Mouse (Mus musculus) MEL (cell line): ENCODE results near the gene Vsig10. TPM values are rescaled to one million over a fixed set of nuclear protein-coding genes. Genes with fewer than 3 reads are reported as not detected.

Experiments used
- DNase-seq: peaks from one replicate; pipeline ENCODE4 v3.0.0; 2011; ENCODE audit warnings: low read depth, low spot score
- H3K27ac ChIP-seq: 2 replicates; pipeline ENCODE4 v1.5.1; 2012; ENCODE audit warnings: low read depth, mild to moderate bottlenecking, control low read depth, low read length, moderate library complexity; ENCODE audit not compliant: control insufficient read depth
- H3K27me3 ChIP-seq, 2 experiments: fragments of 150-350 bp in 1 of 2; sonication (generic) in 1 of 2; 2 replicates each; pipeline ENCODE4 v1.6.1; 2012; ENCODE audit warnings: low read length in 2 of 2, mild to moderate bottlenecking in 2 of 2, improper control_type of control experiment in 1 of 2, moderate library complexity in 1 of 2; ENCODE audit not compliant: insufficient read depth in 2 of 2, control insufficient read depth in 1 of 2
- H3K36me3 ChIP-seq, 2 experiments: 2 replicates each; pipeline ENCODE4 v1.6.1; 2012 to 2014; ENCODE audit warnings: low read length in 2 of 2, improper control_type of control experiment in 1 of 2, inconsistent platforms in 1 of 2, mild to moderate bottlenecking in 1 of 2; ENCODE audit not compliant: insufficient read depth in 2 of 2, control insufficient read depth in 1 of 2
- H3K4me1 ChIP-seq, 2 experiments: fragments of 150-350 bp in 1 of 2; sonication (generic) in 1 of 2; 2 replicates each; pipeline ENCODE4 v1.6.1; 2012; ENCODE audit warnings: low read length in 2 of 2, improper control_type of control experiment in 1 of 2, mild to moderate bottlenecking in 1 of 2; ENCODE audit not compliant: insufficient read depth in 2 of 2, control insufficient read depth in 1 of 2
- H3K4me3 ChIP-seq, 2 experiments: fragments of 150-350 bp in 1 of 2; sonication (generic) in 1 of 2; 2 replicates each; pipeline ENCODE4 v1.5.1; 2012; ENCODE audit warnings: low read depth in 2 of 2, low read length in 2 of 2, mild to moderate bottlenecking in 2 of 2, moderate library complexity in 2 of 2, control low read depth in 1 of 2, improper control_type of control experiment in 1 of 2; ENCODE audit not compliant: control insufficient read depth in 1 of 2, insufficient read depth in 1 of 2
- H3K79me2 ChIP-seq: 2 replicates; pipeline ENCODE4 v1.6.1; 2012; ENCODE audit warnings: mild to moderate bottlenecking, low read length, moderate library complexity; ENCODE audit not compliant: control insufficient read depth, poor library complexity, insufficient read depth
- H3K9ac ChIP-seq: 2 replicates; pipeline ENCODE4 v1.6.1; 2012; ENCODE audit warnings: low read depth, mild to moderate bottlenecking, control low read depth, low read length, moderate library complexity; ENCODE audit not compliant: control insufficient read depth, poor library complexity, severe bottlenecking
- H3K9me3 ChIP-seq: fragments of 150-350 bp; sonication (generic); replicated peaks from 2 replicates; pipeline ENCODE4 v1.6.1; 2012; ENCODE audit warnings: mild to moderate bottlenecking, low read length, improper control_type of control experiment, moderate library complexity; ENCODE audit not compliant: insufficient read depth
- CHD2 ChIP-seq: IDR thresholded peaks from 2 replicates; pipeline ENCODE4 v1.6.1; 2011; ENCODE audit warnings: low read length, improper control_type of control experiment
- E2F4 ChIP-seq: IDR thresholded peaks from 2 replicates; pipeline ENCODE4 v1.6.1; 2011; ENCODE audit warnings: low read depth, low read length, improper control_type of control experiment, borderline replicate concordance
- EP300 ChIP-seq, 2 experiments: IDR thresholded peaks; 2 replicates each; pipeline ENCODE4 v1.6.1; 2011; ENCODE audit warnings: improper control_type of control experiment in 2 of 2, low read length in 2 of 2, low read depth in 1 of 2, mild to moderate bottlenecking in 1 of 2
- GABPA ChIP-seq: IDR thresholded peaks from 2 replicates; pipeline ENCODE4 v1.6.1; 2012; ENCODE audit warnings: low read depth, mild to moderate bottlenecking, inconsistent platforms, low read length, improper control_type of control experiment, moderate library complexity
- JUND ChIP-seq: IDR thresholded peaks from 2 replicates; pipeline ENCODE4 v1.6.1; 2011; ENCODE audit warnings: low read depth, mild to moderate bottlenecking, improper control_type of control experiment, low read length
- MAX ChIP-seq: IDR thresholded peaks from 2 replicates; pipeline ENCODE4 v1.6.1; 2011; ENCODE audit warnings: low read length, improper control_type of control experiment
- MXI1 ChIP-seq: IDR thresholded peaks from 2 replicates; pipeline ENCODE4 v1.6.1; 2011; ENCODE audit warnings: mild to moderate bottlenecking, low read depth, low read length, improper control_type of control experiment
- MYB ChIP-seq: IDR thresholded peaks from 2 replicates; pipeline ENCODE4 v1.6.1; 2011; ENCODE audit warnings: mild to moderate bottlenecking, low read depth, low read length, improper control_type of control experiment
- NELFE ChIP-seq: IDR thresholded peaks from 2 replicates; pipeline ENCODE4 v1.6.1; 2011; ENCODE audit warnings: low read depth, low read length, improper control_type of control experiment
- NRF1 ChIP-seq: IDR thresholded peaks from 2 replicates; pipeline ENCODE4 v1.6.1; 2014; ENCODE audit warnings: low read depth, mild to moderate bottlenecking, inconsistent platforms, low read length, improper control_type of control experiment, moderate library complexity; ENCODE audit not compliant: poor library complexity, insufficient read depth, severe bottlenecking
- POLR2A ChIP-seq, 2 experiments: IDR thresholded peaks; 2 replicates each; pipeline ENCODE4 v1.6.1; 2011 to 2012; ENCODE audit warnings: low read length in 2 of 2, mild to moderate bottlenecking in 2 of 2, control low read depth in 1 of 2, improper control_type of control experiment in 1 of 2, low read depth in 1 of 2, moderate library complexity in 1 of 2; ENCODE audit not compliant: control insufficient read depth in 1 of 2, insufficient read depth in 1 of 2, poor library complexity in 1 of 2
- POLR2AphosphoS5 ChIP-seq: IDR thresholded peaks from 2 replicates; pipeline ENCODE4 v1.6.1; 2012; ENCODE audit warnings: low read depth, borderline replicate concordance, mild to moderate bottlenecking, inconsistent platforms, low read length, moderate library complexity, mixed read lengths
- RCOR1 ChIP-seq: IDR thresholded peaks from 2 replicates; pipeline ENCODE4 v1.6.1; 2012; ENCODE audit warnings: low read depth, mild to moderate bottlenecking, inconsistent platforms, low read length, improper control_type of control experiment
- TCF12 ChIP-seq: IDR thresholded peaks from 2 replicates; pipeline ENCODE4 v1.6.1; 2014; ENCODE audit warnings: low read depth, mild to moderate bottlenecking, inconsistent platforms, low read length, improper control_type of control experiment, moderate library complexity
- ZKSCAN1 ChIP-seq: IDR thresholded peaks from 2 replicates; pipeline ENCODE4 v1.6.1; 2012; ENCODE audit warnings: low read depth, mild to moderate bottlenecking, inconsistent platforms, low read length, improper control_type of control experiment, moderate library complexity
- polyA plus RNA-seq, 2 experiments: library from polyadenylated mRNA; stranded (reverse) in 1 of 2; unstranded in 1 of 2; fragments of >175 nt in 1 of 2; fragments of >200 nt in 1 of 2; gene quantifications; 2 replicates each; pipeline versions ENCODE4 v1.2.1 to v1.2.4; 2012; ENCODE audit warnings: low replicate concordance in 2 of 2, low read depth in 1 of 2; ENCODE audit not compliant: insufficient read length in 2 of 2, insufficient read depth in 1 of 2, missing spikeins in 1 of 2
- total RNA-seq: library from RNA; depleted of rRNA; stranded (reverse); fragments of 300-350 nt; gene quantifications from 2 replicates; pipeline ENCODE4 v1.2.3, GENCODE M21; 2012

Gene Vsig10
- total and polyA plus RNA-seq, 3 experiments: 5.3 to 8.9 TPM; not detected in 1

GRCm38 (mm10) chr5:117295011-117295410, 23.9 kb upstream of the Vsig10 start:
- Histone ChIP-seq H3K79me2 (no peaks in the 10 kb centered on the region), H3K9ac (no peak overlapping the region), H3K9me3 (no peaks in the 10 kb centered on the region), H3K36me3 (no peaks in the 10 kb centered on the region), H3K27ac (no peak overlapping the region), H3K27me3 (no peaks in the 10 kb centered on the region), H3K4me3 (no peak overlapping the region), H3K4me1 (no peaks in the 10 kb centered on the region)
- no peak for DNase-seq
- TF ChIP-seq E2F4: no peak
- TF ChIP-seq RCOR1: no peak
- no peak for TF ChIP-seq MYB
- TF ChIP-seq MXI1: no peak
- no peak for TF ChIP-seq POLR2AphosphoS5
- TF ChIP-seq TCF12: no peak
- no peak for TF ChIP-seq ZKSCAN1
- TF ChIP-seq CHD2: no peak

GRCm38 (mm10) chr5:117302899-117303298, 16.0 kb upstream of the Vsig10 start:
- DNase-seq: no peak
- Histone ChIP-seq H3K4me3 (no peak overlapping the region), H3K4me1 (no peaks in the 10 kb centered on the region), H3K27ac (no peak overlapping the region), H3K79me2 (no peaks in the 10 kb centered on the region), H3K9ac (no peak overlapping the region), H3K36me3 (no peaks in the 10 kb centered on the region), H3K27me3 (no peaks in the 10 kb centered on the region), H3K9me3 (no peaks in the 10 kb centered on the region)
- TF ChIP-seq NELFE (no peak), GABPA (no peak), MAX (no peak), EP300 (IDR thresholded peaks at IDR 0.05; ENCODE audit: low read depth in 1 of 2, low read length in 2 of 2) (no peak), NRF1 (no peak), MXI1 (no peak), POLR2A (IDR thresholded peaks at IDR 0.05; ENCODE audit: control insufficient read depth in 1 of 2, insufficient read depth in 1 of 2, low read depth in 1 of 2, low read length in 2 of 2, poor library complexity in 1 of 2) (no peak), JUND (no peak), CHD2 (no peak)
